Mouse (Mus musculus) cortical plate, adult 2 months (tissue): Measurements from ENCODE around the gene Rora.

Experiments
- CTCF ChIP-seq: fragments of 200-500 bp; IDR thresholded peaks from 2 replicates; pipeline ENCODE4 v1.5.1; 2011; ENCODE audit warnings: mild to moderate bottlenecking, control low read depth, low read length; ENCODE audit not compliant: insufficient read depth; ENCODE audit errors: extremely low read depth
- POLR2A ChIP-seq: fragments of 200-500 bp; IDR thresholded peaks from 2 replicates; pipeline ENCODE4 v1.6.1; 2011; ENCODE audit warnings: mild to moderate bottlenecking, low read length, control low read depth; ENCODE audit not compliant: insufficient read depth; ENCODE audit errors: extremely low read depth

- TF ChIP-seq POLR2A, result no peak
- TF ChIP-seq CTCF, result no peak
Observed at GRCm38 (mm10) chr9:69345550-69345949, 692.0 kb downstream of the Rora start.
